Mouse (Mus musculus): ENCODE data around the gene Mrpl14. TPM values are rescaled to one million over a fixed set of nuclear protein-coding genes. Genes with fewer than 3 reads are reported as not detected.

Gene Mrpl14
- polyA plus RNA-seq, 1 experiment from 2014 or later: 191 TPM

DNA sequence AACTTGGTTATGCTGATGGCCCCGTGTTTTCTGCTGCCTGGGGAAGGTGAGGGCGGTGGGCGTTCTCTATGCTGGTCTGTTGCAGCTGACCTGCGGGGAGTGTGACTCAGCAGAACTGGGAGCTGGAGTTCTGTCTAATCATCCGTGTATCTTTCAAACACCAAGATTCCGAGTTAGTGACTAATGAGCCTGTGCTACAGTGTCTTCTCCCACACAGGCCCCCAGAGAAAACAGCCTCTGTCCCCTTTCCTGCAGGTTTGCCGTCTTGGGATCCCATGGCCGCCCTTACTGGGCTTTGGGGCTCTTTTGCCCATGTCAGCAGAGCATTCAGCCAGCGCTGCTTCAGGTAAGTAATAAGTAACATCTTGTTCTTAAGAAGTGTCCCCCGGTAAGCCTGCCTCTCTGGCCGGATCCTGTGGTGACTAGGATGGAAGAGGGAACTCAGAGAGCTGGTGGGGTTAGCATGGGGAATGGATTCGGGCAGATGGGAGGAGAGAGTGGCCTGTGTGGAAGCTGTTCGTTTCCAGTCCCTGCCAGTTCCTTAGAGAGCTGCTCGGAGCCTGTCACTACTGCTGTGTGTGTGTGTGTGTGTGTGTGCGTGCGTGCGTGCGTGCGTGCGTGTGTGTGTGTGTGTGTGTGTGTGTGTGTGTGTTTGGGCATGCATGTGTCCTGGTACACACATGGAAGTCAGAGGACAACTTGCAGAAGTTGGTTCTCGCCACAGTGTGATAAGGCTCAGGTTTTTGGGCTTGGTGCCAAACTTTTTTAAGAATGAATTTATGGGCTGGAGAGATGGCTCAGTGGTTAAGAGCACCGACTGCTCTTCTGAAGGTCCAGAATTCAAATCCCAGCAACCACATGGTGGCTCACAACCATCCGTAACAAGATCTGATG lies 9.4 kb downstream of the Mrpl14 start:
- Histone ChIP-seq H3K4me1 (replicated peaks; ENCODE audit: control insufficient read depth, insufficient read depth, low read length) (peaks cover 46% of the 10 kb centered on the region), H3K4me3 (ENCODE audit: low read length) (no peak overlapping the region), H3K27me3 (ENCODE audit: control insufficient read depth, insufficient read depth, low read depth, low read length) (no peaks in the 10 kb centered on the region), H3K9ac (ENCODE audit: low read length) (peak overlapping the region; percentile 18; the same call in 1 of the 2 replicates), H3K9me3 (ENCODE audit: control insufficient read depth, low read length) (no peaks in the 10 kb centered on the region), H3K4me2 (ENCODE audit: low read depth, low read length) (no peak overlapping the region), H3K27ac (ENCODE audit: low read length) (peak overlapping the region; percentile 9), H3K36me3 (ENCODE audit: control insufficient read depth, insufficient read depth, low read length) (peaks cover 11% of the 10 kb centered on the region)
- 56% methylated on average over 21 of the region's 23 CpGs for WGBS
- ATAC-seq (ENCODE audit: low read depth): no peak

DNA sequence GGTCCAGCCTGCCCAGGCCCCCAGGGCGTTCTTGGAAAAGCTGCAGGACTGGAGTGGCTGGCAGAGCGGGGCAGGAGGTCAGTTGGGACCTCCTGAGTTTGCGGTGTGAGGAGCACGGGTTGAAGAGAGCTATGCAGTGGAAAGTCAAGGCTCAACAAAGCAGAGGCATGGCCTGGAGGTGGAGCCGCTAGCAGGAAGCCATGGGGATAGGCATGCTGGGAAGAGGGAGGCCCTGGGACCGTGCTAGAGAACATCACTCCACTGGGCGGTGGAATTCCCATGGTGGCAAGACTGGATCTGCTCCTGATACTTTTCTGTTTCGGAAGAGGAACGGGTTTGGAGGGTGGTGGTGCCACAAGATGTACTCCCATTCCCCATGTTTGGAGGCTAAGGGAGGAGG lies 10.9 kb downstream of the Mrpl14 start:
- ATAC-seq (ENCODE audit: low read depth): no peak
- H3K9ac ChIP-seq (ENCODE audit: low read length): no peak overlapping the region
- no peak overlapping the region for H3K4me2 ChIP-seq (ENCODE audit: low read depth, low read length)
- WGBS: 86% methylated on average over 9 of the region's 9 CpGs
- no peaks in the 10 kb centered on the region for H3K9me3 ChIP-seq (ENCODE audit: control insufficient read depth, low read length)
- peaks cover 50% of the 10 kb centered on the region for H3K4me1 ChIP-seq (replicated peaks; ENCODE audit: control insufficient read depth, insufficient read depth, low read length)
- H3K27me3 ChIP-seq (ENCODE audit: control insufficient read depth, insufficient read depth, low read depth, low read length): no peaks in the 10 kb centered on the region
- H3K4me3 ChIP-seq (ENCODE audit: low read length): no peak overlapping the region
- H3K36me3 ChIP-seq (ENCODE audit: control insufficient read depth, insufficient read depth, low read length): peaks cover 11% of the 10 kb centered on the region
- peak overlapping the region; percentile 18; the same call in 1 of the 2 replicates for H3K27ac ChIP-seq (ENCODE audit: low read length)

- no peaks in the 10 kb centered on the region for H3K27me3 ChIP-seq (ENCODE audit: control insufficient read depth, insufficient read depth, low read depth, low read length)
- WGBS: 64% methylated on average over 6 of the region's 6 CpGs
- ATAC-seq (ENCODE audit: low read depth): no peak
- no peak overlapping the region for H3K4me3 ChIP-seq (ENCODE audit: low read length)
- no peaks in the 10 kb centered on the region for H3K9me3 ChIP-seq (ENCODE audit: control insufficient read depth, low read length)
- H3K9ac ChIP-seq (ENCODE audit: low read length): no peak overlapping the region
- H3K4me1 ChIP-seq (replicated peaks; ENCODE audit: control insufficient read depth, insufficient read depth, low read length): peaks cover 47% of the 10 kb centered on the region
- no peak overlapping the region for H3K4me2 ChIP-seq (ENCODE audit: low read depth, low read length)
- H3K27ac ChIP-seq (ENCODE audit: low read length): no peak overlapping the region
- H3K36me3 ChIP-seq (ENCODE audit: control insufficient read depth, insufficient read depth, low read length): peaks cover 11% of the 10 kb centered on the region
Measured at GRCm38 (mm10) chr17:45698368-45698767, 12.2 kb downstream of the Mrpl14 start.

GRCm38 (mm10) chr17:45699039-45699740 lies 13.1 kb downstream of the Mrpl14 start:
- Histone ChIP-seq H3K4me2 (ENCODE audit: low read depth, low read length) (no peak overlapping the region), H3K4me3 (ENCODE audit: low read length) (no peak overlapping the region), H3K27me3 (ENCODE audit: control insufficient read depth, insufficient read depth, low read depth, low read length) (no peaks in the 10 kb centered on the region), H3K9me3 (ENCODE audit: control insufficient read depth, low read length) (no peaks in the 10 kb centered on the region), H3K4me1 (replicated peaks; ENCODE audit: control insufficient read depth, insufficient read depth, low read length) (peaks cover 39% of the 10 kb centered on the region), H3K27ac (ENCODE audit: low read length) (no peak overlapping the region), H3K9ac (ENCODE audit: low read length) (no peak overlapping the region), H3K36me3 (ENCODE audit: control insufficient read depth, insufficient read depth, low read length) (peaks cover 11% of the 10 kb centered on the region)
- no peak for ATAC-seq (ENCODE audit: low read depth)
- 61% methylated on average over 3 of the region's 3 CpGs for WGBS

- Histone ChIP-seq H3K9ac (ENCODE audit: low read length) (no peak overlapping the region), H3K36me3 (ENCODE audit: control insufficient read depth, insufficient read depth, low read length) (peaks cover 11% of the 10 kb centered on the region), H3K9me3 (ENCODE audit: control insufficient read depth, low read length) (no peaks in the 10 kb centered on the region), H3K4me1 (replicated peaks; ENCODE audit: control insufficient read depth, insufficient read depth, low read length) (peaks cover 26% of the 10 kb centered on the region), H3K27me3 (ENCODE audit: control insufficient read depth, insufficient read depth, low read depth, low read length) (no peaks in the 10 kb centered on the region), H3K4me2 (ENCODE audit: low read depth, low read length) (no peak overlapping the region), H3K4me3 (ENCODE audit: low read length) (no peak overlapping the region), H3K27ac (ENCODE audit: low read length) (no peak overlapping the region)
- WGBS: 47% methylated on average over 9 of the region's 16 CpGs
- no peak for ATAC-seq (ENCODE audit: low read depth)
Measured at GRCm38 (mm10) chr17:45700496-45701235, 14.5 kb downstream of the Mrpl14 start.

- no peaks in the 10 kb centered on the region for H3K27me3 ChIP-seq (ENCODE audit: control insufficient read depth, insufficient read depth, low read depth, low read length)
- no peak overlapping the region for H3K4me2 ChIP-seq (ENCODE audit: low read depth, low read length)
- H3K9ac ChIP-seq (ENCODE audit: low read length): no peak overlapping the region
- H3K27ac ChIP-seq (ENCODE audit: low read length): no peak overlapping the region
- no peaks in the 10 kb centered on the region for H3K9me3 ChIP-seq (ENCODE audit: control insufficient read depth, low read length)
- whole genome bisulfite sequencing: 71% methylated on average over 9 of the region's 9 CpGs
- no peak for ATAC-seq (ENCODE audit: low read depth)
- peaks cover 11% of the 10 kb centered on the region for H3K36me3 ChIP-seq (ENCODE audit: control insufficient read depth, insufficient read depth, low read length)
- H3K4me3 ChIP-seq (ENCODE audit: low read length): no peak overlapping the region
- peaks cover 26% of the 10 kb centered on the region for H3K4me1 ChIP-seq (replicated peaks; ENCODE audit: control insufficient read depth, insufficient read depth, low read length)
Measured at GRCm38 (mm10) chr17:45701236-45701591, 15.1 kb downstream of the Mrpl14 start.

GRCm38 (mm10) chr17:45702254-45702653 lies 16.1 kb downstream of the Mrpl14 start:
- Histone ChIP-seq H3K27me3 (ENCODE audit: control insufficient read depth, insufficient read depth, low read depth, low read length) (no peaks in the 10 kb centered on the region), H3K4me2 (ENCODE audit: low read depth, low read length) (no peak overlapping the region), H3K27ac (ENCODE audit: low read length) (peak overlapping the region; percentile 77), H3K36me3 (ENCODE audit: control insufficient read depth, insufficient read depth, low read length) (peaks cover 9% of the 10 kb centered on the region), H3K9me3 (ENCODE audit: control insufficient read depth, low read length) (no peaks in the 10 kb centered on the region), H3K4me1 (replicated peaks; ENCODE audit: control insufficient read depth, insufficient read depth, low read length) (peaks cover 20% of the 10 kb centered on the region), H3K9ac (ENCODE audit: low read length) (no peak overlapping the region), H3K4me3 (ENCODE audit: low read length) (no peak overlapping the region)
- WGBS: 21% methylated on average over 4 of the region's 4 CpGs
- peak; percentile 72; the same call in 1 of the 2 replicates for ATAC-seq (ENCODE audit: low read depth)

- no peak for ATAC-seq (ENCODE audit: low read depth)
- H3K36me3 ChIP-seq (ENCODE audit: control insufficient read depth, insufficient read depth, low read length): peaks cover 5% of the 10 kb centered on the region
- no peak overlapping the region for H3K4me3 ChIP-seq (ENCODE audit: low read length)
- 0 out of 2 replicates have a peak overlapping the region, but pooled peaks have one; percentile 6 for H3K9ac ChIP-seq (ENCODE audit: low read length)
- WGBS: 52% methylated on average over 7 of the region's 7 CpGs
- H3K27me3 ChIP-seq (ENCODE audit: control insufficient read depth, insufficient read depth, low read depth, low read length): no peaks in the 10 kb centered on the region
- H3K9me3 ChIP-seq (ENCODE audit: control insufficient read depth, low read length): no peaks in the 10 kb centered on the region
- no peak overlapping the region for H3K27ac ChIP-seq (ENCODE audit: low read length)
- H3K4me2 ChIP-seq (ENCODE audit: low read depth, low read length): no peak overlapping the region
- peaks cover 13% of the 10 kb centered on the region for H3K4me1 ChIP-seq (replicated peaks; ENCODE audit: control insufficient read depth, insufficient read depth, low read length)
Measured at GRCm38 (mm10) chr17:45703187-45703586, 17.1 kb downstream of the Mrpl14 start.

GRCm38 (mm10) chr17:45706796-45707195 lies 20.7 kb downstream of the Mrpl14 start:
- WGBS: 57% methylated on average over 5 of the region's 5 CpGs

More at GRCm38 (mm10) chr17:45706796-45707195, 20.7 kb downstream of the Mrpl14 start:
- Histone ChIP-seq H3K4me3 (ENCODE audit: low read length) (no peak overlapping the region), H3K27me3 (ENCODE audit: control insufficient read depth, insufficient read depth, low read depth, low read length) (no peaks in the 10 kb centered on the region), H3K9me3 (ENCODE audit: control insufficient read depth, low read length) (no peaks in the 10 kb centered on the region), H3K36me3 (ENCODE audit: control insufficient read depth, insufficient read depth, low read length) (no peaks in the 10 kb centered on the region), H3K4me1 (replicated peaks; ENCODE audit: control insufficient read depth, insufficient read depth, low read length) (peaks cover 7% of the 10 kb centered on the region), H3K9ac (ENCODE audit: low read length) (no peak overlapping the region), H3K4me2 (ENCODE audit: low read depth, low read length) (no peak overlapping the region), H3K27ac (ENCODE audit: low read length) (no peak overlapping the region)
- ATAC-seq (ENCODE audit: low read depth): no peak
